Mouse (Mus musculus) ES-Bruce4 (cell line): Measurements from ENCODE around the gene Lrrc8c.

Experiments
- CTCF ChIP-seq: IDR thresholded peaks from one replicate; pipeline ENCODE4 v1.8.1; 2011; ENCODE audit warnings: low read depth, low read length
- EP300 ChIP-seq: IDR thresholded peaks from 2 replicates; pipeline ENCODE4 v1.6.1; 2011; ENCODE audit warnings: low read depth, low read length; ENCODE audit not compliant: insufficient read depth
- POLR2A ChIP-seq: IDR thresholded peaks from one replicate; pipeline ENCODE4 v1.8.1; 2011; ENCODE audit warnings: low read length; ENCODE audit not compliant: insufficient read depth

GRCm38 (mm10) chr5:105526766-105527165, 7.6 kb downstream of the Lrrc8c start:
- TF ChIP-seq POLR2A (no peak), CTCF (no peak), EP300 (no peak)
